Mouse (Mus musculus) hindbrain, embryonic 15.5 days (tissue): ENCODE results near the gene Wdr6. TPM values are rescaled to one million over a fixed set of nuclear protein-coding genes. Genes with fewer than 3 reads are reported as not detected.

Experiments
- ATAC-seq: fragments of 200-750 bp; cut with Nextera tagmentation; 2 replicates; pipeline ENCODE4 v1.8.0; 2017; ENCODE audit warnings: low read depth, moderate number of reproducible peaks, moderate TSS enrichment; ENCODE audit not compliant: low FRiP score
- H3K27ac ChIP-seq: fragments of 300-500 bp; sonication (generic); replicated peaks from 2 replicates; pipeline ENCODE4 v1.5.1; 2015; ENCODE audit warnings: mild to moderate bottlenecking, inconsistent platforms
- H3K27me3 ChIP-seq: fragments of 300-500 bp; sonication (generic); 2 replicates; pipeline ENCODE4 v1.6.1; 2015; ENCODE audit warnings: control low read depth, inconsistent platforms
- H3K36me3 ChIP-seq: fragments of 300-500 bp; sonication (generic); 2 replicates; pipeline ENCODE4 v1.6.1; 2015; ENCODE audit warnings: control low read depth, inconsistent platforms
- H3K4me1 ChIP-seq: fragments of 300-500 bp; sonication (generic); replicated peaks from 2 replicates; pipeline ENCODE4 v1.6.1; 2015; ENCODE audit warnings: control low read depth, inconsistent platforms
- H3K4me2 ChIP-seq: fragments of 300-500 bp; sonication (generic); 2 replicates; pipeline ENCODE4 v1.6.1; 2015; ENCODE audit warnings: moderate library complexity, mild to moderate bottlenecking, inconsistent platforms
- H3K4me3 ChIP-seq: fragments of 300-500 bp; sonication (generic); 2 replicates; pipeline ENCODE4 v1.5.1; 2015; ENCODE audit warnings: mild to moderate bottlenecking, inconsistent platforms
- H3K9ac ChIP-seq: fragments of 300-500 bp; sonication (generic); 2 replicates; pipeline ENCODE4 v1.6.1; 2015; ENCODE audit warnings: inconsistent platforms
- H3K9me3 ChIP-seq: fragments of 300-500 bp; sonication (generic); 2 replicates; pipeline ENCODE4 v1.6.1; 2016; ENCODE audit warnings: control low read depth, inconsistent platforms
- WGBS: fragments of 180-500 bp; shearing (Covaris S2); methylation state at CpG from one replicate; pipeline ENCODE4 v1.1.7; 2015; 5-methylcytosine and 5-hydroxymethylcytosine counted together
- polyA plus RNA-seq: library from polyadenylated mRNA; unstranded; fragments of >200 nt; fragmentation: Nextera tagmentation; extraction: Ambion mirVana; gene quantifications from 2 replicates; pipeline ENCODE4 v1.2.1, GENCODE M21; 2015

The Wdr6 gene
- polyA plus RNA-seq, 1 experiment from 2014 or later = 313 TPM

DNA sequence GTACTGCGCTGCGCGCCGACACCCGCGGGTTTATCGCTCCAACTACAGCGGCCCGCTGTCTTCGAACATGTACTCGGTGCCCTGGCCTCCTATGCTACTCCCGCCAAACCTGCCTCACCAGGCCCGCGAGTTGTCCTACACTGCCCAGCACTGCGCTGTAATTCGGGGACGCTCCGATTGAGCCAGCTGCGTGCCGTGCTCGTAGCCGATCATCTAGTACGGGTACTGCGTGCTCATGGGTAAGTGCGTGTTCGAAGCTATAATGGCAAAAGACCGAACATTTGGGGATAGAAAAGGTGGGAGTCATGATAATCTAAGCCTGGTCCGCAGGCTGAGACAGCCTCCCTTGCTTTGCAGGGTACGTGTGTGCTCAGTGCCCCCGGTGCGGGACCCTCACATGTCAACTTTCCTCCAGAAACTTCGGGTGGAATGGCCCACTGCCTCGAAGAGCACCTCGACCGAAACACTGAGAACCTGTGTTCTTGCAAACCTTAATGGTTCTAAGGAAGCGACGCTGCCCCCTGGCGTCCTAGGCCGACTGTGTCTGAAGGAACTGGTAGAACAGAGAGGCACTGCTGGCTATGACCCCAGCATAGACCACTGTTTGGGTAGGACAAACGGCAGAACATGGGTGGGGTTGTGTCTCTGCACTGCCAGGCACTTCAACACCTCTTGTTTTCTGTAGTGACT lies 8.2 kb downstream of the Wdr6 start:
- Histone ChIP-seq H3K4me1 (peaks cover 62% of the 10 kb centered on the region), H3K9me3 (no peaks in the 10 kb centered on the region), H3K9ac (peak overlapping the region; percentile 56), H3K27me3 (no peaks in the 10 kb centered on the region), H3K27ac (peak overlapping the region; percentile 74), H3K4me2 (peak overlapping the region; percentile 97), H3K36me3 (peaks cover 36% of the 10 kb centered on the region), H3K4me3 (peak overlapping the region; percentile 52)
- ATAC-seq = no peak
- WGBS = 1% methylated on average over 40 of the region's 40 CpGs

DNA sequence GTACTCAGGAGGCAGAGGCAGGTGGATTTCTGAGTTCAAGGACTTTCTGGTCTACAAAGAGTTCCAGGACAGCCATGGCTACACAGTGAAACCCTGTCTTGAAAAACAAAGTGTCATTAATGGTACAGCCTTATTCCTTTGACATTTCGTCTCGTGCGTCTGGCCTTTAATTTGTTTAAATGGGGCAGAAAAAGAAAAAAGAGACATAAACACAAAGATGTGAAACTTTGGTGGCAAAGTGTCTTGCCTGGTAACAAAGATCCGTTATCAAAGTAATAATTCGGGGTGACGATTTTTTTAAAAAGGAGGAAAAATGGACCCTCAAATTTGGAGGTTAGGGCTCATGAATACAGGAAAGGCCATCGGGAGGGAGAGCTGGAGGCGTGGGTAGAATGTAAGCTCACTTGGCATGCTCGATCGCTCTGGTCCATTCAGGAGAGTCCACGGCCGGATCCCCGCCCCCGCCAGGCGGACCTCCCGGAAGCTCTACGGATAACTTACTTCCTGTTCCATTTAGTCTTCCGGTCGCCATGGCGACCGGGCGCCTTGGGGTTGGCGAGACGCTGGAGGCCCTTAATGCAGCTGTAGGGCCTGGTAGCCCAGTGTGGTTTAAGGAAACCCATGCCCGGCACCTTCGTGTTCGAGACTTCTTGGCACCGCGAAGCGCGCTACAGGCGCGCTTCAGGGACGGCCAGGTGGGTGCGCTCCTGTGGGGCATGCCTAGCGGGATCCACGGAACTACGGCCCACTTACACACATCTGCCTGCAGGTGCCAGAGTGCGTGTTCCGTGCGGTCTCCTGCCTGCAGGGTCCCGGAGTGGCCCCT lies 8.9 kb downstream of the Wdr6 start, which contains the start of gene Dalrd3:
TSS of gene Dalrd3 (plus strand) at position 506 of the 826 bp plus-strand sequence.
- H3K4me2 ChIP-seq = peak within 1 kb of the TSS; percentile 97
- peak within 1 kb of the TSS; percentile 52 for H3K4me3 ChIP-seq
- ATAC-seq = peak; percentile 72
- H3K36me3 ChIP-seq = peaks cover 40% of the 10 kb centered on the region
- H3K9me3 ChIP-seq = no peaks in the 10 kb centered on the region
- 5% methylated on average over 42 of the region's 42 CpGs for WGBS
- peaks cover 55% of the 10 kb centered on the region for H3K4me1 ChIP-seq
- no peaks in the 10 kb centered on the region for H3K27me3 ChIP-seq
- H3K9ac ChIP-seq = peak within 1 kb of the TSS; percentile 56
- peak within 1 kb of the TSS; percentile 74 for H3K27ac ChIP-seq

DNA sequence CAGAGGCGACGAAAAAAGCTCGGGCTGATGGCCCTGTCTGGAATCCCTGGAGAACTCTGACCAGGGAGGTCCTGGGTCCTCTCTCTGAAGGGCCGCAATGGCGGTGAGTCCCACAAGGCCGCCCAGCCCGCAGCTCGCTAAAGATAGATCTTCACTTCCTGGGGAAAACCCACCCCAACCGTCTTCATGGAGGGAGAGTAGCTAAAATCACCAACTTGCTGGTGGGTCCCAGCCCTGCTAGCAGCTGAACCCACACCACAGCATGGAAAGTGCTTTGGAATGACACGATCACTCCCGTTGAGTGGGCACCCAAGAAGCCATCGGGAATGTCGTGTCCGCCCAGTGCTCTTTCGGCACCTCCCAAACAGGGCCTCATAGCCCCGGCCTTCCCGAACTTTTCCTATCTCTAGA lies 10.0 kb downstream of the Wdr6 start:
- H3K9ac ChIP-seq = no peak overlapping the region; the same call in 1 of the 2 replicates

DNA sequence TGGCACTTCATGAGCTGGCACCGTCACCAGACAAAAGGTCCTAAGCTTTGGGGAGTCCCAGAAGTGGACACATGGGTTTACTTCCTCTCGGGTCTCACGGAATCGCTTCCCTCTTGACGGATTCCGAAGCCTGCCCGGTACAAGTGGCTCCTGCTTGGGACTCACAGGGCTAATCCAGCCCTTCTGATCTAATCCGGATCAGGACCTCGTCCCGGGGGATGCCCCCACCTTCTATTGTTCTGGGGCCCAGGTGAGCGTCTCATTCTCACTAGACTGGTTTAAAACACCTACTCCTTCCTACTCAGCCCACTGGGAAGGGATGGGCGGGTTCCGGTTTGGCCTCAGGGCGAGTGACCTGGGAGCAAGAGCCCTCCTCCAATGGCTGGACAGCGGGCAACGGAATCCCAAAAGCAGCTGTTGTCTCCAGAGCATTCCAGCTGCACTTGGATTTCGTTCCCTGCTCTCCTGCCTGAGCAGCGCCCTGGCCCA lies 10.6 kb downstream of the Wdr6 start:
- Histone ChIP-seq H3K27me3 (no peaks in the 10 kb centered on the region), H3K9me3 (no peaks in the 10 kb centered on the region), H3K9ac (peak overlapping the region; percentile 82), H3K4me2 (peak overlapping the region; percentile 93), H3K4me1 (peaks cover 42% of the 10 kb centered on the region), H3K36me3 (peaks cover 39% of the 10 kb centered on the region), H3K4me3 (peak overlapping the region; percentile 69), H3K27ac (peak overlapping the region; percentile 98)
- 15% methylated on average over 18 of the region's 18 CpGs for WGBS
- ATAC-seq = no peak

More for the DNA sequence above, 10.0 kb downstream of the Wdr6 start:
- Histone ChIP-seq H3K4me1 (peaks cover 44% of the 10 kb centered on the region), H3K4me2 (peak overlapping the region; percentile 93), H3K27me3 (no peaks in the 10 kb centered on the region), H3K27ac (no peak overlapping the region), H3K9me3 (no peaks in the 10 kb centered on the region), H3K4me3 (peak overlapping the region; percentile 69; the same call in 1 of the 2 replicates), H3K36me3 (peaks cover 41% of the 10 kb centered on the region)
- 83% methylated on average over 17 of the region's 17 CpGs for WGBS
- no peak for ATAC-seq

DNA sequence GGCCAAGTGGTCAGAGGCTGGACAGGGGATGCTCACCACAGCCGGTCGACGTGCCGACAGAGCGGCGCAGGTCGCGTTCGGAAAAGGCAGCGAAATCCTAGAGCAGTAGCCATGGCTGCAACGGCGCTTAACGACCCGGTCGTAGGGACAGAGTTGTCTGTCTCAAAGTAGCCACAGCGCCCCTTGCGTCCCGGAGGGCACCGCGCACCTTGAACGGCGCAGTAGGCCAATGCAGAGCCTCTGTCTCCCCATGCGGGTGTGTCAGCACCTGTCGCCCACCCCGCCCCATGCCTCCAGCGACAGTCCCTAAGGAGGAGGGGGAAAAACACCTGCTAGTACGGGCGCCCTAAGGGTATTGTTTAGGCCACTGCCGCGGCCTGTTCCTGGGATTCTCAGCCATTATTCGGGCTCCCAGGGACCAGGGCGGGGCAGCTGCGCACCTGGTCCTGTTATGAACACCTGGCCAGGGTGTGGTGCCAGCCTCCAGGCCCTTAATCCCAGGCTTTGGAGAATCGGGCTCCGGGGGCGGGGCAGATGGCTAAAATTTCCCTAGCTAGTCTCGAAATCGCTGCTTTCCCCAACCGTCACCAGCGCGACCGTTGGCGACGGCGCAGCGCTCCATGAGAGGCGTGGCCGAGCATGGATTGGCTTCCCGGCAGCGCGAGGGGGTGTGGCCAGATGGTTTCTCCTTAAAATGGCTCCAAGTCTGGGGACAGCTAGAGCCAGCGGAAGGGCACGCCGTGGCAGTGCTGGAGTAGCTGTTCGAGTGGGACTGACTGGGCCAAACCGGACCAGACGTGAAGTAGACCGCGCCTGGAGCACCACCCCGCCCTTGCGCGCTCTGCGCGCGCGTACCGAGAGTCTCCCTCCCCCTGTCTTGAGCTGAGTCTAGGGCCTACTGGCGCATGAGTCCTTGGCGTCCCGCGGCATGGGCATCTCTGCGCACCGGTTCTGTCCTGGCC lies 11.4 kb downstream of the Wdr6 start, which contains the start of gene Ndufaf3:
TSS of gene Ndufaf3 (minus strand) at position 620 of the 962 bp plus-strand sequence.
- Histone ChIP-seq H3K9me3 (no peaks in the 10 kb centered on the region), H3K9ac (peak within 1 kb of the TSS; percentile 82), H3K4me1 (peaks cover 44% of the 10 kb centered on the region), H3K36me3 (peaks cover 34% of the 10 kb centered on the region), H3K27ac (peak within 1 kb of the TSS; percentile 98), H3K27me3 (no peaks in the 10 kb centered on the region), H3K4me2 (peak within 1 kb of the TSS; percentile 93), H3K4me3 (peak within 1 kb of the TSS; percentile 69)
- ATAC-seq = peak; percentile 83
- under 1% methylated on average over 71 of the region's 73 CpGs for WGBS

DNA sequence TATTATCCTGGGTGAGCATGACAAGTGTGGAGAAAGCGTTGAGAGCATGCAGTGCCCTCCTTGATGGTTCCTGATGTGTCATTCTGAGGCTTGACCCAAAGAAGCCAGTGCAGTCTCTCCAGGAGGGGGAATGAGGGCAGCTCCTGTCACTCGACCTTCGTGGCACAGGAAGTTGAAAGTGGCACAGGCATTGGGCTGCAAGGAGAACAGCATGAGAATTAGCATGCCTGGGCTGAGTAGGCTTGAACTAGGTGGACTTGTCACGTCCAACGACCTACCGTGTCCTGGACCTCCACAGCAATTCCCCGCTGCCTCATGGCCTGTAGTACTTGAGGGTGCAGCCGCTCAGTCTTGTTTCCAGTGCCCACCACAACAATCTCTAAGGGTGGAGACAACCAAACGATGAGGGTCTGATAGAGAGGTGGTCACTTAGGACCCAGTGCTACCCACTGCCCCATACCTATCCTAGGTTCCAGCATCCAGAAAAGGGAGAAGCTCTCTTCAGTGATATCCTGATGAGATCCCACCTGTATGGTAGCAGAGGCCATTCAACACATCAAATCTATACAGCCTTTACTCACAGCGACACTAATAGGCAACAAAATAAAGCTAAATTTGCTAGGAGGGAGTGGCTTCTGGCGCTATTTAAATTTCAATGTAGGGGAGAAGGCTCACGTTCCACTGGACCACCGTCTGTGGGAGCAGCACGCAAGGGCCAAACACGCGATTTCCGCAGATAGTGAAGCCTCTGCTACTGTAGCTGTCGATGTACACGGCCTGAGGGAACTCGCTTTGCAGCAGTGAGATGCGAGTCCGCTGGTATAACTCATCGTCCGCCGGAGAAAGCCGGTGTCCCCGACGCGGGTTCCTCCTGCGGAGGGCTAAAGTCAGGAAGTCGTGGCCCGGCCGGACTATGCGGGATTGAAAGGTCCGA lies 12.4 kb downstream of the Wdr6 start:
- ATAC-seq = peak; percentile 0; the same call in 1 of the 2 replicates
- WGBS = 11% methylated on average over 35 of the region's 35 CpGs
- peak overlapping the region; percentile 98 for H3K27ac ChIP-seq
- peak overlapping the region; percentile 69 for H3K4me3 ChIP-seq
- H3K9ac ChIP-seq = peak overlapping the region; percentile 82
- no peaks in the 10 kb centered on the region for H3K9me3 ChIP-seq
- H3K4me1 ChIP-seq = peaks cover 54% of the 10 kb centered on the region
- H3K36me3 ChIP-seq = peaks cover 27% of the 10 kb centered on the region
- peak overlapping the region; percentile 93 for H3K4me2 ChIP-seq
- H3K27me3 ChIP-seq = no peaks in the 10 kb centered on the region

DNA sequence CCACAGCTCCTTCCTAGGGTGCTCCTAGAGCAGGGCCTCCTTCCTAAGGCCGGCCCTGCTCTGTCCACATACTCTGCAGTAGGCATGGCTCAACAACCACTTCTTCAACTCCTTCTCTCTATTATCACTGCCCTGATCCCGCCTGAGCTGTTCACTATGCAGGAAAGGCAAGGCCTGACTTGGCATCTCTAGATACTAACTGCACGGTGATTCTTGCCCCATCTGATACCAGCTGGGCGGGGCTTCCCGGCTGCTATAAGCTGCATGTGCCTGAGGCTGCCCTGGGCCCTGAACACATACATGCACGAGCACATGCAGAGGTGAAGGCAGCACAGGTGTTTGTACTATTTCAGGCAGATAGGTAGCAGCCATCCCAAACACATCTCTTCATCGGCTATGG lies 14.4 kb downstream of the Wdr6 start:
- H3K9ac ChIP-seq = no peak overlapping the region
- H3K36me3 ChIP-seq = peaks cover 31% of the 10 kb centered on the region
- ATAC-seq = no peak
- H3K4me1 ChIP-seq = peaks cover 43% of the 10 kb centered on the region
- no peak overlapping the region for H3K27ac ChIP-seq
- no peaks in the 10 kb centered on the region for H3K9me3 ChIP-seq
- WGBS = 89% methylated on average over 7 of the region's 7 CpGs
- no peak overlapping the region for H3K4me2 ChIP-seq
- no peaks in the 10 kb centered on the region for H3K27me3 ChIP-seq
- no peak overlapping the region for H3K4me3 ChIP-seq

DNA sequence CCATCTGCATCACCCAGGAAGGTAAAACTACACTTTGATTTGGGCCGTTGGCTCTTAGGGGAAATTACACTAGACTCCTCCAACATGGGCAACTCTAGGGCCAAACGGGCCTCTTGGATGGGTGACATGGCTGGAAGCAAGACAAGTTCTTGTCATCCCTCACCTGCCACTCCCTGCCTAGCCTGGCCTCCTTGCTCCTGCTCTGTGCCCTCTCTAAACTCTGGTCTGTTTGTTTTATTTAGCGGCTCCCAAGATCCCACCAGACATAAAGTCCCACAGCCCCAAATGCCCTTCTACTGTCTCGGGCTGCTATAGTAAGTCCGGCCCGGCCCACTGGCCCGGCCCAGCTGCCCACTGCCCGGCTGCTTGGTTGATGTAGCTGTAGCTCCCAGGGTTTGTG lies 14.9 kb downstream of the Wdr6 start:
- H3K9me3 ChIP-seq = no peaks in the 10 kb centered on the region
- H3K27ac ChIP-seq = no peak overlapping the region
- no peak overlapping the region for H3K4me3 ChIP-seq
- H3K9ac ChIP-seq = no peak overlapping the region
- 92% methylated on average over 8 of the region's 8 CpGs for WGBS
- H3K36me3 ChIP-seq = peaks cover 36% of the 10 kb centered on the region
- H3K4me1 ChIP-seq = peaks cover 39% of the 10 kb centered on the region
- no peak for ATAC-seq
- no peaks in the 10 kb centered on the region for H3K27me3 ChIP-seq
- H3K4me2 ChIP-seq = no peak overlapping the region

DNA sequence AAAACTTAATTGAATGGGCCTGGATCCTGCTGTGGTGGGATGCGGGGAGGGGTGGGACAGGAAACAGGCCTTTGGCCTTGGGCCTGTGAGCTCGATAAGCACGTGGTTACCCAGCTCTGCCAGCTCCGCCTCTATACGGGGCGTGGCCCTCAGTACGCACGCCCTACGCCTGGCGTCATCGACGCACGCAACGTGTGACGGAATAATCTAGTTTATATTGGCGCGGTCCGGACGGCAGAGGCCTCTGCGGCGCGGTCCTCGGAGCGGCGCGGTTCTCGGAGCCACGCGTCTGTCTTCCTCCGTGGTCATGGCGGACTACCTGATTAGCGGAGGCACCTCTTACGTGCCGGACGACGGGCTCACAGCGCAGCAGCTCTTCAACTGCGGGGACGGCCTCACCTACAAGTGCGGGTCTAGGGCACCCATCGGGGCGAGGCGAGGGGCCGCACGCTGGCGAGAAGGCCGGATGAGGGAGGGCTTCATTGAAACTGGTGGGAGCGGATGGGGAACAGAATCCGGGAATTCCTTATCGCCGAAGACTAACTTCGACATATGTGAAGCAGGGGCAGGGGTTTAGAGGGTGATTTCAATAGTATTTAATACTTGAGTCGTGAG lies 18.2 kb downstream of the Wdr6 start, which contains the start of gene Impdh2:
TSS of gene Impdh2 (plus strand) at position 60 of the 615 bp plus-strand sequence.
- no peaks in the 10 kb centered on the region for H3K27me3 ChIP-seq
- H3K4me3 ChIP-seq = peak within 1 kb of the TSS; percentile 51
- peak within 1 kb of the TSS; percentile 75 for H3K27ac ChIP-seq
- H3K9ac ChIP-seq = peak within 1 kb of the TSS; percentile 60
- WGBS = under 1% methylated on average over 53 of the region's 53 CpGs
- H3K9me3 ChIP-seq = no peaks in the 10 kb centered on the region
- ATAC-seq = peak; percentile 98
- peak within 1 kb of the TSS; percentile 87 for H3K4me2 ChIP-seq
- H3K36me3 ChIP-seq = peaks cover 63% of the 10 kb centered on the region
- peaks cover 17% of the 10 kb centered on the region for H3K4me1 ChIP-seq

DNA sequence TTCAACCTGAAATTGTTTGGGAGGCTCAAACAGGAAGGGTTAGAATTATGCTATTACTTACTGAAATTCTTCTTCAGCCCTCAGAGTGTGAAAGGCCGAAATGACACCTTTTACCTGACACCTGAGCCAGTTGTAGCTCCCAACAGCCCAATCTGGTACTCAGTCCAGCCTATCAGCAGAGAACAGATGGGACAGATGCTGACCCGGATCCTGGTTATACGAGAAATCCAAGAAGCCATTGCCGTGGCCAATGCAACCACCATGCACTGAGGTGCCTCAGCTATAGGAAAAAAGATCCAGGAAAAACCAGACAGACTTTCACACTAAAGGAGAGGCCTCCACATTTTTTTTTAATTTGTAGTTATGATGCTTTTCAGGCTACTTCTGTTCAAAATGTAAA lies 19.4 kb downstream of the Wdr6 start:
- Histone ChIP-seq H3K27ac (no peak overlapping the region), H3K36me3 (peaks cover 61% of the 10 kb centered on the region), H3K4me1 (peaks cover 17% of the 10 kb centered on the region), H3K9ac (no peak overlapping the region), H3K9me3 (no peaks in the 10 kb centered on the region), H3K27me3 (no peaks in the 10 kb centered on the region), H3K4me2 (no peak overlapping the region), H3K4me3 (no peak overlapping the region)
- 93% methylated on average over 4 of the region's 4 CpGs for WGBS
- ATAC-seq = no peak
